Mouse (Mus musculus) hematopoietic stem cell, adult 5-6 weeks (primary cell): Measurements from ENCODE around the gene Atp8a2. TPM values are rescaled to one million over a fixed set of nuclear protein-coding genes. Genes with fewer than 3 reads are reported as not detected.

Experiments
- ATAC-seq, 2 experiments: fragments of 125-278 bp in 1 of 2; replicated peaks in 1 of 2; 2 replicates each; pipeline ENCODE4 v1.8.0; 2016 to 2017; ENCODE audit warnings: inconsistent platforms in 2 of 2, mild to moderate bottlenecking in 2 of 2, moderate number of reproducible peaks in 2 of 2, low read depth in 1 of 2, moderate TSS enrichment in 1 of 2; ENCODE audit not compliant: low FRiP score in 2 of 2, poor library complexity in 2 of 2, severe bottlenecking in 2 of 2, insufficient read depth in 1 of 2, low TSS enrichment in 1 of 2
- total RNA-seq: library from RNA; stranded (forward); fragments of 172-1452, 232-1000 nt; gene quantifications from 2 replicates; pipeline ENCODE4 v1.2.3, GENCODE M21; 2017

Gene Atp8a2
- total RNA-seq, 1 experiment from 2014 or later = 0.84 TPM

GRCm38 (mm10) chr14:59890107-59890506, 306.9 kb downstream of the Atp8a2 start:
- ATAC-seq = no peak

DNA sequence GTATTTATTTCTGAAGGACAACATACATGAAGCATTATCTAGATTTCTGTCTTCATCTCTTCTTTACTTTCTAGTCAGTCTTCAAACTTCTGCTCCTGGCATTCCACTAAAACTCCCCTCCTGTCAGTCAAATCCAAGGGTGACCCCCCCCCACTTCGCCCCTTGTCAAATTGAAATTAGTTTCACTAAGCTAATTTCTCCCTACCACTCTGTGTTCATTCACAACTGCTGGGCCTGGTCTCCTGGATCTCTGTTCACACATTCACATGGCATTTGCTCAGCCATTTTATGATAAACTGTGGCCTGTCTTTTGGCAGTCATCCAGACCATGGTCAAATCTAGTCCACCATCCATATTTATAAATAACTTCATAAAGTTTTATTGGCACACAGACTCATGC, 308.5 kb downstream of the Atp8a2 start:
- ATAC-seq = no peak

DNA sequence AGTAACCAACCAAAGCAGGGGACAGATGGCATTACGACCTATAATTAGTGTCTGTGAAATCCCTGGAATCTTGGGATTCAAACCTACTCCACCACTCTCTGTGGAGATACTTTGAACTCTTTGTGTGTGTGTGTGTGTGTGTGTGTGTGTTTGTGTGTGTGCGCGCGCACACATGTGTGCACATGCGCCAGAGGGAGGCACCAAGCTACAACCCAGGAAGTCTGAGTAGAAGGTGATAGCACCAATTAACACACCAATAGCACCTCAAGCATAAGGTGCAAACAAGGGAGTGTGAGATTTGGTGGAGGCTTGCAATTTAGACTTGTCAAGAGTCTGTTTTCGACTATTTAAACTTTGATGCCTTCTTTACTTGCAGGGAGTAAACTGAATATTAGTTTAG, 308.9 kb downstream of the Atp8a2 start:
- no peak for ATAC-seq

DNA sequence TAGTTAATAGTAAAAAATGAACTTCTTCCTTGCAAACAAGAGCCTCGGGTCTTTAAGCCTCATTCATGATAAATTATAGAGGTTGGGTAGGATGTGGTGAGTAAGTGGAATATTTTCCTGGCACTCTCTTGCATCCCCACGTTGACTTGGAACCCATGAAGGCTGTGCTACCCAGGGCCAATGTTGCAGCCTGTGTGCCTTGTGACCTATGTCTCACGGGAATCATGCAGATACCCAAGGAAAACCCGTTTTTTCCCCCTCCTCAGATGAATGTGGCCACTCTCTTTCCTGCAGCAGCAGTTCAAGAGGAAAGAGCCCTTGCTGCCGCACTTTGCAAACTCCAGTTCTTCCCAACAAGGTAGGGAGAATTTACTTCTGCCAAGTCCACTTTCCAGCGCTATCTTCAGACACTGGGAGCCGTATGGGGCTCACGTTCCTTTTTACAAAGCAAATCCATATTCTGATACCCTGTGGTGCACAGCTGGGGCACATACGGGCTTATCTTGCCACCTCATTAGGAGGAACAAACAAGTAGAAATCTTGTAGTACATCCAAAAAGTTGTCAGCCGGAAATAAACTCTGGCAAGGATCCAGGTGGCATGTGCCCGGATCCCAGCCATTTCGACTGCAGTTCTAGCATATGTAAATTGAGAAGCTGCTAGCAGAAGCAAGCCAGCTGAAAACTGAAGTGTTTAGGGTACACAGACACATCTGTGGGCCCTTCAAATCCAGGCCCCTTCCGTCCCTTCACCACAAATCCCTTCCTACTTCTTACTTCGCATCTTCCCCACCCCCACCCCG, 309.7 kb downstream of the Atp8a2 start:
- peak; percentile 61 to 75 for ATAC-seq

DNA sequence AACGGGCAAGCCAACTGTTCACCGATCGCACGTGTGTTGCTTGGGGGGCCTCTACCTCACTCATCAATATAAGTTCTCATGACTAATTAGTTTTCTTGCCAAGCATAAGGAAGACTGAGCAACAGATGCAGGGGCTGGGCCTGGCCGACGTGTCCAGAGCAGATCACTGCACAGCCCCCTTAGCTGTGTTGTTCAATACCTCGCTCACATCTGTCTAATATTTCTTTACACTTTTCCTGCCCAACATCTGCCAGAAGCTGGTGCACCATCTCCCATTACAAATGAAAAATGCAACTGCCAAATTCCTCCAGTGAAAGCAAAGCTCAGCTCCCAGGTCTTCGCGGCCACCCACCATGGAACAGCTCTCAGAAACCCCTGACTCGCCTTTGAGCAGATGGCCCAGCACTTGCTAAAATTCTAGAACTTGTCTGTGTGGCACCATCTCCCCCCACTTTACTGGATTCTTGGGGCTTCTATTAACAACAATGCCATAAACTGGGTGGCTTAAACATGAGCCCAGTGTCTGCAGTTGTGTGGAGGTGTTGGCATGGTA, 313.4 kb downstream of the Atp8a2 start:
- no peak for ATAC-seq

DNA sequence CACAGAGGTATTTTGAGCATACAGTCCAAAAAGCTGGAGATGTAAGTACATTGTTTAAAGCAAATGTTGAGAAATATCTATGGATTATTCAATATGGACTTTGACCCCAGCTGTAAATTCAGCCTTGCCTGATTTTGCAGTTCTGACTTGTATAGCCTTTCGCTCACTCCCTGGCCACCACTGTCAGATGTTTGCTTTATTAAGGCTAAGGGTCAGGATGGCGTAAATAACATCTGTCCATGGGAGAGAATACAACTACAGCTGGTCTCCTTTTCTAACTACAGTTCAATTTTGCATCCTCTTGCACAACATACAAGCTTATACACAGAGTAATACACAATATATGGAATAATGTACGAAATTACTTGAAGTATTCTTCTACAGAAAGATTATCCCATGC, 316.1 kb downstream of the Atp8a2 start:
- no peak for ATAC-seq

- ATAC-seq = no peak
Measured at GRCm38 (mm10) chr14:59878248-59878647, 318.7 kb downstream of the Atp8a2 start.

GRCm38 (mm10) chr14:59876525-59876924, 320.5 kb downstream of the Atp8a2 start:
- no peak for ATAC-seq

- ATAC-seq = no peak
Measured at GRCm38 (mm10) chr14:59868369-59868768, 328.6 kb downstream of the Atp8a2 start.

DNA sequence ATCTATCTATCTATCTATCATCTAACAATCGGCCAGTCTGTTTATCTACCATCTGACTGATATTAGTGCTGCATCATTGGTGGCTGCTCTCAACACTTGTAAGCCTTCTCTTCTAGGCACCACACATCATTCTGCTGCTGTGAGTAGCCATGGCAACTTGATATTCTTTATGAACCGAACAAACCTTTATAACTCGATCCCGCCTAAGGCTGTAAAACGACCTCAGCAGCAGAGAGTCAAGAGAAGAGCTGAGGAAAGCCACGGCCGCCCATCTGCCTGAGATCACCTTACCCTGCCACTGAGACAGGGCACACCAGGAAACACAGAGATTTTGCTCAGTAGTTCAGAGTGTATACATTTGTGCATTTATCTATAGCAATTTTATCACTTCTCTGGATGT, 329.2 kb downstream of the Atp8a2 start:
- ATAC-seq = no peak

GRCm38 (mm10) chr14:59866001-59866400, 331.0 kb downstream of the Atp8a2 start:
- ATAC-seq = no peak

- ATAC-seq = no peak
Measured at GRCm38 (mm10) chr14:59862351-59862750, 334.6 kb downstream of the Atp8a2 start.

- no peak for ATAC-seq
Measured at GRCm38 (mm10) chr14:59859830-59860229, 337.1 kb downstream of the Atp8a2 start.

DNA sequence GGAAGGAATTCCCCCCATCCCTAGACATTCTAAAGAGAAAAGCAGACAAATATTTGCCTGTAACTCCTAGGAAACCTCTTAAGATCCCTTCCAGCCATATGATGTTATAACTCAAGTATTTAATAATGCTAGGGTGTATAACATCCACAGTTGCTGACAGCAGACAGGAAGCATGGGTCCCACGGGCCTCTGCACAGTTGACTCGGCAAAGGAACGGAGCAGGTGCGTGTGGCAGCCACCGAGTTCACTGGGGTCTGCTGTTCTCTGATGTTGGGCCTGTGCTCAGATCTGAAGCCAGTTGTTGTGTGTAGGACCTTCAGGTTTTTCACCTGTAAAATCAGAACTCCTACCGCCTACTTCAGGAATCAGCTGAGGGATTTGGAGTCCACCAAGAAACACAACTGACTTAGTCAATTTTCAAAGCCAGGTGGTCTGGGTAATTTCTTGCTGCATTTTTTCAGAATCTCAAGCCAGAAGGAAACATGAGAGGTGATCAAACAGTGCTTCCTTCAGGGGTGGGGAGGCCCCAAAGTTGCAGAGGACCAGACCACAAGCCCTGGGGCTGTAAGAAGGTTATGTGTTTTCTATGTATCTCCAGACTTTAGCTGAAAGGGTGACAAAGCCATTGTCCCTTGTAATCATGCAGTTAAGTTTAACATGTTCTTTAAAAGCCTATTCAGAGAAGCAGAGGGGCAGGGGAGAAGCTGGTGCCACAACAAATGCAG, 338.3 kb downstream of the Atp8a2 start:
- ATAC-seq = no peak

- ATAC-seq = no peak
Measured at GRCm38 (mm10) chr14:59853139-59853538, 343.8 kb downstream of the Atp8a2 start.

GRCm38 (mm10) chr14:59846609-59847375, 350.2 kb downstream of the Atp8a2 start:
- no peak for ATAC-seq

GRCm38 (mm10) chr14:59843264-59843942, 353.6 kb downstream of the Atp8a2 start:
- ATAC-seq = no peak
